Mouse (Mus musculus) midbrain, embryonic 14.5 days (tissue): Measurements from ENCODE around the gene Hectd2. TPM values are rescaled to one million over a fixed set of nuclear protein-coding genes. Genes with fewer than 3 reads are reported as not detected.
A peak's percentile ranks its signal among the peaks of the same experiment; 100 is the strongest.

Source experiments
- ATAC-seq: fragments of 200-750 bp; cut with Nextera tagmentation; 2 replicates; pipeline ENCODE4 v1.8.0; 2017; ENCODE audit warnings: moderate number of reproducible peaks, moderate library complexity; ENCODE audit not compliant: low FRiP score, low TSS enrichment
- DNase-seq: peaks from one replicate; pipeline ENCODE4 v3.0.0-alpha.2; 2015
- H3K27ac ChIP-seq: fragments of 300-500 bp; sonication (generic); replicated peaks from 2 replicates; pipeline ENCODE4 v1.5.1; 2014; ENCODE audit warnings: mild to moderate bottlenecking, low read depth, low read length, moderate library complexity
- H3K27me3 ChIP-seq: fragments of 300-500 bp; sonication (generic); 2 replicates; pipeline ENCODE4 v1.6.1; 2014; ENCODE audit warnings: low read length, control low read depth, mixed read lengths; ENCODE audit not compliant: control insufficient read depth, insufficient read depth
- H3K36me3 ChIP-seq: fragments of 300-500 bp; sonication (generic); 2 replicates; pipeline ENCODE4 v1.6.1; 2014; ENCODE audit warnings: low read length, control low read depth; ENCODE audit not compliant: control insufficient read depth, insufficient read depth
- H3K4me1 ChIP-seq: fragments of 300-500 bp; sonication (generic); 2 replicates; pipeline ENCODE4 v1.6.1; 2014; ENCODE audit warnings: mild to moderate bottlenecking, antibody characterized with exemption, low read length, control low read depth; ENCODE audit not compliant: control insufficient read depth, insufficient read depth
- H3K4me2 ChIP-seq: fragments of 300-500 bp; sonication (generic); 2 replicates; pipeline ENCODE4 v1.6.1; 2014; ENCODE audit warnings: mild to moderate bottlenecking, low read length, moderate library complexity
- H3K4me3 ChIP-seq: fragments of 300-500 bp; sonication (generic); replicated peaks from 2 replicates; pipeline ENCODE4 v1.5.1; 2014; ENCODE audit warnings: low read depth, low read length
- H3K9ac ChIP-seq: fragments of 300-500 bp; sonication (generic); replicated peaks from 2 replicates; pipeline ENCODE4 v1.6.1; 2014; ENCODE audit warnings: mild to moderate bottlenecking, low read length, moderate library complexity
- H3K9me3 ChIP-seq: fragments of 300-500 bp; sonication (generic); 2 replicates; pipeline ENCODE4 v1.6.1; 2016; ENCODE audit warnings: low read length, control low read depth, mixed read lengths; ENCODE audit not compliant: control insufficient read depth
- WGBS: fragments of 180-500 bp; shearing (Covaris S2); extraction: QIAGEN DNeasy Blood & Tissue Kit; methylation state at CpG from one replicate; pipeline ENCODE4 v1.1.7; 2014; 5-methylcytosine and 5-hydroxymethylcytosine counted together
- polyA plus RNA-seq: library from polyadenylated mRNA; unstranded; fragments of >200 nt; fragmentation: Nextera tagmentation; extraction: Ambion mirVana; gene quantifications from 2 replicates; pipeline ENCODE4 v1.2.1, GENCODE M21; 2014

Gene Hectd2
- polyA plus RNA-seq, 1 experiment from 2014 or later = 16.4 TPM

GRCm38 (mm10) chr19:36668098-36668497, 113.7 kb downstream of the Hectd2 start:
- ATAC-seq (no peak), DNase-seq (no peak)
- Histone ChIP-seq H3K27ac (no peak overlapping the region), H3K9ac (no peak overlapping the region), H3K4me3 (no peak overlapping the region), H3K27me3 (no peaks in the 10 kb centered on the region), H3K4me1 (no peaks in the 10 kb centered on the region), H3K9me3 (no peaks in the 10 kb centered on the region), H3K36me3 (no peaks in the 10 kb centered on the region), H3K4me2 (no peak overlapping the region)
- 82% methylated on average over 1 of the region's 1 CpGs for WGBS

GRCm38 (mm10) chr19:36668881-36669639, 114.6 kb downstream of the Hectd2 start:
- H3K9me3 ChIP-seq = no peaks in the 10 kb centered on the region
- no peaks in the 10 kb centered on the region for H3K36me3 ChIP-seq
- no peak overlapping the region for H3K4me2 ChIP-seq
- 0 out of 2 replicates have a peak, but pooled peaks have one; percentile 20 for ATAC-seq
- DNase-seq = no peak
- H3K4me1 ChIP-seq = no peaks in the 10 kb centered on the region
- no peak overlapping the region for H3K9ac ChIP-seq
- H3K27me3 ChIP-seq = no peaks in the 10 kb centered on the region
- no peak overlapping the region for H3K27ac ChIP-seq
- H3K4me3 ChIP-seq = no peak overlapping the region
- 66% methylated on average over 2 of the region's 2 CpGs for WGBS

- ATAC-seq = no peak
Observed at GRCm38 (mm10) chr19:36669720-36670451, 115.4 kb downstream of the Hectd2 start.

More at GRCm38 (mm10) chr19:36669720-36670451, 115.4 kb downstream of the Hectd2 start:
- no peaks in the 10 kb centered on the region for H3K9me3 ChIP-seq
- no peaks in the 10 kb centered on the region for H3K27me3 ChIP-seq
- H3K9ac ChIP-seq = no peak overlapping the region
- H3K4me2 ChIP-seq = no peak overlapping the region
- no peak overlapping the region for H3K4me3 ChIP-seq
- no peak for DNase-seq
- WGBS = 46% methylated on average over 5 of the region's 5 CpGs
- H3K4me1 ChIP-seq = no peaks in the 10 kb centered on the region
- H3K27ac ChIP-seq = no peak overlapping the region
- no peaks in the 10 kb centered on the region for H3K36me3 ChIP-seq

Other genes starting within 250 kb of the Hectd2 start
- gene Pcgf5, start 206.3 kb upstream of the Hectd2 start, polyA plus RNA-seq = 7.7 and 7.8 TPM in 2 replicates
- gene Ppp1r3c, start 182.0 kb downstream of the Hectd2 start, polyA plus RNA-seq = 10.3 and 14.4 TPM in 2 replicates